Mouse (Mus musculus) heart, embryonic 16.5 days (tissue): Measurements from ENCODE around the gene Hist1h2bm. TPM values are rescaled to one million over a fixed set of nuclear protein-coding genes. Genes with fewer than 3 reads are reported as not detected.
A peak's percentile ranks its signal among the peaks of the same experiment; 100 is the strongest.
"Not testable (repeated sequence)": the region's sequence is repeated elsewhere in the genome, so short reads cannot be mapped to it uniquely, and the experiment has no call there.

Experiments used
- ATAC-seq: fragments of 200-750 bp; cut with Nextera tagmentation; replicated peaks from 2 replicates; pipeline ENCODE4 v1.8.0; 2017; ENCODE audit warnings: moderate number of reproducible peaks; ENCODE audit not compliant: insufficient read depth, low FRiP score; ENCODE audit errors: extremely low read depth
- H3K27ac ChIP-seq: fragments of 300-500 bp; sonication (generic); 2 replicates; pipeline ENCODE4 v1.5.1; 2014; ENCODE audit warnings: mild to moderate bottlenecking, low read length, control low read depth, moderate library complexity
- H3K27me3 ChIP-seq: fragments of 300-500 bp; sonication (generic); 2 replicates; pipeline ENCODE4 v1.6.1; 2014; ENCODE audit warnings: low read length, mixed read lengths; ENCODE audit not compliant: control insufficient read depth, insufficient read depth
- H3K36me3 ChIP-seq: fragments of 300-500 bp; sonication (generic); 2 replicates; pipeline ENCODE4 v1.6.1; 2014; ENCODE audit not compliant: control insufficient read depth, insufficient read depth
- H3K4me1 ChIP-seq: fragments of 300-500 bp; sonication (generic); 2 replicates; pipeline ENCODE4 v1.6.1; 2014; ENCODE audit warnings: low read length, mixed read lengths; ENCODE audit not compliant: control insufficient read depth, insufficient read depth
- H3K4me2 ChIP-seq: fragments of 300-500 bp; sonication (generic); 2 replicates; pipeline ENCODE4 v1.6.1; 2014; ENCODE audit warnings: low read depth, mild to moderate bottlenecking, control low read depth, low read length
- H3K4me3 ChIP-seq: fragments of 300-500 bp; sonication (generic); 2 replicates; pipeline ENCODE4 v1.5.1; 2014; ENCODE audit warnings: mild to moderate bottlenecking, control low read depth, low read length
- H3K9ac ChIP-seq: fragments of 300-500 bp; sonication (generic); 2 replicates; pipeline ENCODE4 v1.6.1; 2014; ENCODE audit warnings: low read length, control low read depth
- H3K9me3 ChIP-seq: fragments of 300-500 bp; sonication (generic); replicated peaks from 2 replicates; pipeline ENCODE4 v1.6.1; 2016; ENCODE audit warnings: low read length; ENCODE audit not compliant: control insufficient read depth
- WGBS: fragments of 180-500 bp; shearing (Covaris S2); extraction: QIAGEN DNeasy Blood & Tissue Kit; methylation state at CpG from one replicate; pipeline ENCODE4 v1.1.7; 2014; 5-methylcytosine and 5-hydroxymethylcytosine counted together
- polyA plus RNA-seq: library from polyadenylated mRNA; unstranded; fragments of >200 nt; fragmentation: Nextera tagmentation; extraction: Ambion mirVana; gene quantifications from 2 replicates; pipeline ENCODE4 v1.2.1, GENCODE M21; 2015

Hist1h2bm gene
- polyA plus RNA-seq: 1.8 and 2.4 TPM in 2 replicates

DNA sequence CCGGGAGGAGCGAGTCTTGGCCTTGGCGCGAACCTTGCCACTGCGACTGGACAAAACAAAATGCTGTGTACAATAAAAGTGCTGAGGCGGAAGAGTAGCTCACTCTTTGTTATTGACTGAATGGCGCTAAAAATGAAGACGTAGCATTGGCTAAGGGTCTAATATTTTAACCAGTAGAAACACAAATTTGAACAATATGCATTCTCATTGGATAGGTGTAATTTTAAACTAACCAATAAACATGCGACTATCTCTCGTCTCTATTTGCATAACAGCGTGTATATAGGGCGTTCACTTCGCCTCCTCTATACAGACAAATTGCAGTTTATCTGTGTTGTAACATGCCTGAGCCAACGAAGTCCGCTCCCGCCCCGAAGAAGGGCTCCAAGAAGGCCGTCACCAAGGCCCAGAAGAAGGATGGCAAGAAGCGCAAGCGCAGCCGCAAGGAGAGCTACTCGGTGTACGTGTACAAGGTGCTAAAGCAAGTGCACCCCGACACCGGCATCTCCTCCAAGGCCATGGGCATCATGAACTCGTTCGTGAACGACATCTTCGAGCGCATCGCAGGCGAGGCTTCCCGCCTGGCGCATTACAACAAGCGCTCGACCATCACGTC, at the start of gene Hist1h2bm:
Gene Hist1h2bm, plus strand, starts transcription at position 288 of the 616 bp plus-strand sequence.
- not testable (repeated sequence) for H3K27me3 ChIP-seq, H3K9me3 ChIP-seq, H3K36me3 ChIP-seq
- H3K4me1 ChIP-seq: peaks cover 20% of the 10 kb centered on the region
- H3K4me3 ChIP-seq: peak within 1 kb of the TSS; percentile 49
- peak within 1 kb of the TSS; percentile 42 for H3K9ac ChIP-seq
- H3K27ac ChIP-seq: peak within 1 kb of the TSS; percentile 76
- peak within 1 kb of the TSS; percentile 65 for H3K4me2 ChIP-seq
- WGBS: 1% methylated on average over 37 of the region's 37 CpGs
- ATAC-seq: peak; percentile 95

- no peak for ATAC-seq
- Histone ChIP-seq H3K4me1 (no peaks in the 10 kb centered on the region), H3K9ac (no peak within 1 kb of the TSS), H3K4me2 (no peak within 1 kb of the TSS), H3K9me3 (no peaks in the 10 kb centered on the region), H3K4me3 (no peak within 1 kb of the TSS), H3K27ac (no peak within 1 kb of the TSS), H3K36me3 (no peaks in the 10 kb centered on the region), H3K27me3 (no peaks in the 10 kb centered on the region)
- 77% methylated on average over 2 of the region's 2 CpGs for WGBS
Measured at GRCm38 (mm10) chr13:21677305-21677704, 44.5 kb upstream of the Hist1h2bm start, which contains the start of gene Olfr1360. Gene Olfr1360, minus strand, starts transcription at chr13:21677405.

GRCm38 (mm10) chr13:21697811-21698210, 24.0 kb upstream of the Hist1h2bm start, which contains the start of gene Olfr1359:
Gene Olfr1359, plus strand, starts transcription at chr13:21698111.
- Histone ChIP-seq H3K4me2 (no peak within 1 kb of the TSS), H3K27ac (no peak within 1 kb of the TSS), H3K9me3 (no peaks in the 10 kb centered on the region), H3K4me3 (no peak within 1 kb of the TSS), H3K9ac (no peak within 1 kb of the TSS), H3K27me3 (no peaks in the 10 kb centered on the region), H3K36me3 (no peaks in the 10 kb centered on the region), H3K4me1 (no peaks in the 10 kb centered on the region)
- no peak for ATAC-seq

DNA sequence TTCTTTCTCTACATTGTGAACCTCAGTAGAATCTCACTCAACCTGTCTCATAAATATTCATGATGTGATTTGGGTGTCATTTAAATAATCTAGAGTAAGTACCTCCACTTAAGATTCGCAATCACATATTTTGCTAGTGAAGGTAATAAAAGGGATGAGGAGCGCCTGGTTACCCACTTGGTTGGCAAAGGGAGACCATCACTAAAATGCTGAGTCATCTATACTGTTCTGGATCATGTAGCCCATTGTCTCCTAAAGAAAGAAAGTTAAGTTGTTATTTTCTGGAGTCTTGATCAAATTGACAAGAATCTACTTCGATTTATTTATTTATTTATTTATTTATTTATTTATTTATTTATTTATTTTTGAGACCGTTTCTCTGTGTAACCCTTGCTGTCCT, 15.2 kb upstream of the Hist1h2bm start:
- Histone ChIP-seq H3K36me3 (no peaks in the 10 kb centered on the region), H3K27me3 (no peaks in the 10 kb centered on the region), H3K9ac (no peak overlapping the region), H3K27ac (no peak overlapping the region), H3K9me3 (no peaks in the 10 kb centered on the region), H3K4me1 (0 out of 2 replicates have a peak, but pooled peaks cover 3% of the 10 kb centered on the region), H3K4me3 (no peak overlapping the region), H3K4me2 (no peak overlapping the region)
- 67% methylated on average over 4 of the region's 4 CpGs for WGBS
- ATAC-seq: no peak

- ATAC-seq: peak; percentile 79
- WGBS: 0% methylated on average over 32 of the region's 32 CpGs
- peak overlapping the region; percentile 80 for H3K9ac ChIP-seq
Measured at GRCm38 (mm10) chr13:21710031-21710711, 11.7 kb upstream of the Hist1h2bm start.

GRCm38 (mm10) chr13:21710821-21711525, 10.9 kb upstream of the Hist1h2bm start:
- no peaks in the 10 kb centered on the region for H3K27me3 ChIP-seq
- WGBS: 3% methylated on average over 22 of the region's 22 CpGs
- peaks cover 11% of the 10 kb centered on the region for H3K4me1 ChIP-seq
- peak overlapping the region; percentile 93 for H3K4me3 ChIP-seq
- H3K9me3 ChIP-seq: no peaks in the 10 kb centered on the region
- peak overlapping the region; percentile 74 for H3K9ac ChIP-seq
- peak overlapping the region; percentile 40; the same call in 1 of the 2 replicates for H3K27ac ChIP-seq
- peak overlapping the region; percentile 87 for H3K4me2 ChIP-seq
- H3K36me3 ChIP-seq: no peaks in the 10 kb centered on the region
- ATAC-seq: peak; percentile 80

More at GRCm38 (mm10) chr13:21710031-21710711, 11.7 kb upstream of the Hist1h2bm start:
- Histone ChIP-seq H3K4me1 (peaks cover 7% of the 10 kb centered on the region), H3K27me3 (no peaks in the 10 kb centered on the region), H3K4me2 (peak overlapping the region; percentile 87), H3K36me3 (no peaks in the 10 kb centered on the region), H3K4me3 (peak overlapping the region; percentile 93), H3K9me3 (no peaks in the 10 kb centered on the region), H3K27ac (peak overlapping the region; percentile 95)

DNA sequence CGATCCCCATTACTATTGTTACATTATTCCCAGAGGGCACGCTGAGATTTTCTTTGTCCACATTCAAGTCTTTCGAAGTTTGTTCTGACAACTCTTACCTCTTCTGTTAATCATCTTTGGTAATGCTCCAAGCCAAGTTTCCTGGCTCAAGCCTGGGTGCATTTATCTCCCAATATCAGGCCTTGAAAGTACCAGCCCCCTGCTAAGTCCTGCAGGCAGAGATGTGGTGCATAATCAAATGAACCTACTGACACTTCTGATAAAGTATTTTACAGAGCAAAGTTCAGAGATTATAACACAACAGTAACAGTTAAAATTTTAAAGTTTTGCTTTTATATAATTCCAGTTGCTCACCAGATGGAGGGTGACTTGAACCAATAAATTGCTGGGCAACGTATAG, 10.1 kb upstream of the Hist1h2bm start:
- Histone ChIP-seq H3K27ac (no peak overlapping the region), H3K9ac (no peak overlapping the region; the same call in 1 of the 2 replicates), H3K36me3 (no peaks in the 10 kb centered on the region), H3K9me3 (no peaks in the 10 kb centered on the region), H3K4me2 (peak overlapping the region; percentile 87), H3K4me3 (peak overlapping the region; percentile 93), H3K4me1 (peaks cover 11% of the 10 kb centered on the region), H3K27me3 (no peaks in the 10 kb centered on the region)
- ATAC-seq: no peak
- WGBS: 34% methylated on average over 4 of the region's 4 CpGs

- Histone ChIP-seq H3K9me3 (no peaks in the 10 kb centered on the region), H3K4me2 (peak overlapping the region; percentile 91), H3K9ac (peak overlapping the region; percentile 65), H3K4me3 (peak overlapping the region; percentile 52), H3K36me3 (no peaks in the 10 kb centered on the region), H3K27ac (peak overlapping the region; percentile 81), H3K4me1 (peaks cover 21% of the 10 kb centered on the region), H3K27me3 (no peaks in the 10 kb centered on the region)
- WGBS: 0% methylated on average over 7 of the region's 7 CpGs
- ATAC-seq: no peak
Measured at GRCm38 (mm10) chr13:21714725-21715124, 7.1 kb upstream of the Hist1h2bm start.
